Mouse (Mus musculus) spleen, adult 2 months (tissue): Measurements from ENCODE around the gene Glt6d1.

ENCODE experiments used
- CTCF ChIP-seq: fragments of 200-500 bp; IDR thresholded peaks from 2 replicates; pipeline ENCODE4 v1.5.1; 2011; ENCODE audit warnings: mild to moderate bottlenecking, inconsistent platforms; ENCODE audit not compliant: insufficient read depth, insufficient read length, insufficient replicate concordance; ENCODE audit errors: extremely low read depth
- POLR2A ChIP-seq: fragments of 200-500 bp; IDR thresholded peaks from 2 replicates; pipeline ENCODE4 v1.6.1; 2011; ENCODE audit warnings: low read depth, low read length, inconsistent platforms

DNA sequence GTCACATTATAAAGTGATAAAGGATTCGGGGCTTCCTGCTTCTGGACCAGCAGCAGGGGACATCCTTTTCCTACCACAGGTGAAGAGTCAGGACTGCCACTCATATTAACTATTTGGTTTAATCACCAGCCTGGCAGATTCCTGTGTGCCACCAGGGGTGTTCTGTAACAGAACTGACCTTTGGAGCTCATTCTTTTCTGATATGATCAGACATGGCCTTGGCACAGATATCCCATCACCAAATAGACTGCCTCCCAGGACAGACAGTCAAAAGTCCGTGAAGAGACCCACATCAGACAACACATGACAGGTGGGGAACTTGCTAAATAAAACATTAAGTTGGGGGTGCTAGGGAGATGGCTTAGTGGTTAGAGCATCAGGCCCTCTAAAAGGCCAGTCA, 3.9 kb downstream of the Glt6d1 start:
- TF ChIP-seq POLR2A (no peak), CTCF (no peak)
